Mouse (Mus musculus) embryonic facial prominence, embryonic 11.5 days (tissue): ENCODE measurements around the gene Arid3b. TPM values are rescaled to one million over a fixed set of nuclear protein-coding genes. Genes with fewer than 3 reads are reported as not detected.

Source experiments
- ATAC-seq: fragments of 200-750 bp; cut with Nextera tagmentation; replicated peaks from 2 replicates; pipeline ENCODE4 v1.8.0; 2017; ENCODE audit warnings: low read depth; ENCODE audit not compliant: insufficient number of reproducible peaks, low FRiP score, low TSS enrichment
- DNase-seq: peaks from one replicate; pipeline ENCODE4 v3.0.0-alpha.2; 2015; ENCODE audit warnings: low spot score
- H3K27ac ChIP-seq: fragments of 300-500 bp; sonication (generic); replicated peaks from 2 replicates; pipeline ENCODE4 v1.5.1; 2014; ENCODE audit warnings: mild to moderate bottlenecking, low read depth, low read length, control low read depth
- H3K27me3 ChIP-seq: fragments of 300-500 bp; sonication (generic); 2 replicates; pipeline ENCODE4 v1.6.1; 2014; ENCODE audit warnings: mild to moderate bottlenecking, low read length, moderate library complexity, mixed read lengths; ENCODE audit not compliant: control insufficient read depth, insufficient read depth
- H3K36me3 ChIP-seq: fragments of 300-500 bp; sonication (generic); replicated peaks from 2 replicates; pipeline ENCODE4 v1.6.1; 2014; ENCODE audit warnings: low read depth, mild to moderate bottlenecking, low read length, moderate library complexity, mixed read lengths; ENCODE audit not compliant: control insufficient read depth, insufficient read depth
- H3K4me1 ChIP-seq: fragments of 300-500 bp; sonication (generic); 2 replicates; pipeline ENCODE4 v1.6.1; 2014; ENCODE audit warnings: low read length, mixed read lengths; ENCODE audit not compliant: control insufficient read depth, insufficient read depth
- H3K4me2 ChIP-seq: fragments of 300-500 bp; sonication (generic); 2 replicates; pipeline ENCODE4 v1.6.1; 2014; ENCODE audit warnings: low read depth, mild to moderate bottlenecking, control low read depth, low read length, moderate library complexity
- H3K4me3 ChIP-seq: fragments of 300-500 bp; sonication (generic); 2 replicates; pipeline ENCODE4 v1.5.1; 2014; ENCODE audit warnings: low read depth, low read length, control low read depth
- H3K9ac ChIP-seq: fragments of 300-500 bp; sonication (generic); replicated peaks from 2 replicates; pipeline ENCODE4 v1.6.1; 2014; ENCODE audit warnings: mild to moderate bottlenecking, control low read depth, low read length
- H3K9me3 ChIP-seq: fragments of 300-500 bp; sonication (generic); replicated peaks from 2 replicates; pipeline ENCODE4 v1.6.1; 2016; ENCODE audit warnings: mild to moderate bottlenecking, low read length, inconsistent platforms, mixed read lengths; ENCODE audit not compliant: control insufficient read depth
- WGBS: fragments of 180-500 bp; shearing (Covaris S2); extraction: QIAGEN DNeasy Blood & Tissue Kit; methylation state at CpG from one replicate; pipeline ENCODE4 v1.1.7; 2014; 5-methylcytosine and 5-hydroxymethylcytosine counted together
- polyA plus RNA-seq: library from polyadenylated mRNA; unstranded; fragments of >200 nt; fragmentation: Nextera tagmentation; extraction: Ambion mirVana; gene quantifications from 2 replicates; pipeline ENCODE4 v1.2.1, GENCODE M21; 2014

Arid3b gene
- polyA plus RNA-seq, 1 experiment from 2014 or later = 23.2 TPM

- DNase-seq (no peak), ATAC-seq (no peak)
- H3K36me3 ChIP-seq = no peaks in the 10 kb centered on the region
- no peaks in the 10 kb centered on the region; the same call in 1 of the 2 replicates for H3K4me1 ChIP-seq
- H3K9ac ChIP-seq = no peak overlapping the region
- no peak overlapping the region for H3K4me2 ChIP-seq
- no peaks in the 10 kb centered on the region for H3K9me3 ChIP-seq
- no peaks in the 10 kb centered on the region for H3K27me3 ChIP-seq
- H3K27ac ChIP-seq = no peak overlapping the region
- H3K4me3 ChIP-seq = no peak overlapping the region
- 86% methylated on average over 2 of the region's 2 CpGs for WGBS
Measured at GRCm38 (mm10) chr9:57770836-57771235, 65.8 kb downstream of the Arid3b start.

GRCm38 (mm10) chr9:57770214-57770613 is 66.4 kb downstream of the Arid3b start:
- Histone ChIP-seq H3K4me3 (no peak overlapping the region), H3K4me1 (no peaks in the 10 kb centered on the region; the same call in 1 of the 2 replicates), H3K27me3 (no peaks in the 10 kb centered on the region), H3K9ac (no peak overlapping the region), H3K27ac (no peak overlapping the region), H3K9me3 (no peaks in the 10 kb centered on the region), H3K36me3 (no peaks in the 10 kb centered on the region), H3K4me2 (no peak overlapping the region)
- DNase-seq (no peak), ATAC-seq (no peak)
- 93% methylated on average over 1 of the region's 1 CpGs for WGBS

GRCm38 (mm10) chr9:57769539-57770069 is 67.0 kb downstream of the Arid3b start:
- no peaks in the 10 kb centered on the region for H3K27me3 ChIP-seq
- no peaks in the 10 kb centered on the region for H3K36me3 ChIP-seq
- WGBS = 54% methylated on average over 2 of the region's 2 CpGs
- no peaks in the 10 kb centered on the region for H3K9me3 ChIP-seq
- H3K9ac ChIP-seq = no peak overlapping the region
- ATAC-seq (no peak), DNase-seq (no peak)
- no peak overlapping the region for H3K4me3 ChIP-seq
- H3K4me1 ChIP-seq = no peaks in the 10 kb centered on the region; the same call in 1 of the 2 replicates
- H3K4me2 ChIP-seq = no peak overlapping the region
- no peak overlapping the region for H3K27ac ChIP-seq

GRCm38 (mm10) chr9:57767231-57767630 is 69.4 kb downstream of the Arid3b start:
- 92% methylated on average over 4 of the region's 4 CpGs for WGBS
- no peak for ATAC-seq
- no peak for DNase-seq
- Histone ChIP-seq H3K27ac (no peak overlapping the region), H3K4me3 (no peak overlapping the region), H3K4me2 (no peak overlapping the region), H3K4me1 (peaks cover 6% of the 10 kb centered on the region), H3K9ac (no peak overlapping the region), H3K9me3 (no peaks in the 10 kb centered on the region), H3K36me3 (no peaks in the 10 kb centered on the region), H3K27me3 (no peaks in the 10 kb centered on the region)

- Histone ChIP-seq H3K9me3 (no peaks in the 10 kb centered on the region), H3K27me3 (no peaks in the 10 kb centered on the region), H3K27ac (peak overlapping the region; percentile 97; the same call in 1 of the 2 replicates), H3K4me3 (no peak overlapping the region; the same call in 1 of the 2 replicates), H3K4me1 (peaks cover 6% of the 10 kb centered on the region), H3K36me3 (no peaks in the 10 kb centered on the region; the same call in 1 of the 2 replicates), H3K4me2 (peak overlapping the region; percentile 98), H3K9ac (peak overlapping the region; percentile 98)
- no peak for ATAC-seq
- WGBS = 48% methylated on average over 6 of the region's 6 CpGs
- DNase-seq = no peak
Measured at GRCm38 (mm10) chr9:57766431-57766830, 70.2 kb downstream of the Arid3b start.

- DNase-seq (peak; percentile 67), ATAC-seq (no peak; the same call in 1 of the 2 replicates)
- WGBS = under 1% methylated on average over 83 of the region's 93 CpGs
- Histone ChIP-seq H3K27ac (peak within 1 kb of the TSS; percentile 97), H3K27me3 (no peaks in the 10 kb centered on the region), H3K4me2 (peak within 1 kb of the TSS; percentile 98), H3K4me1 (peaks cover 6% of the 10 kb centered on the region), H3K4me3 (peak within 1 kb of the TSS; percentile 93), H3K9ac (peak within 1 kb of the TSS; percentile 98), H3K9me3 (no peaks in the 10 kb centered on the region), H3K36me3 (no peaks in the 10 kb centered on the region; the same call in 1 of the 2 replicates)
Measured at GRCm38 (mm10) chr9:57765364-57766351, 70.9 kb downstream of the Arid3b start, which contains the start of gene Clk3. Clk3 (minus strand) TSS chr9:57765860.

- ATAC-seq = peak; percentile 94
- H3K4me3 ChIP-seq = peak overlapping the region; percentile 93
Measured at GRCm38 (mm10) chr9:57764974-57765363, 71.6 kb downstream of the Arid3b start.

More at GRCm38 (mm10) chr9:57764974-57765363, 71.6 kb downstream of the Arid3b start:
- Histone ChIP-seq H3K27ac (peak overlapping the region; percentile 97), H3K36me3 (peaks cover 3% of the 10 kb centered on the region; the same call in 1 of the 2 replicates), H3K4me1 (peaks cover 6% of the 10 kb centered on the region), H3K9ac (peak overlapping the region; percentile 98), H3K4me2 (peak overlapping the region; percentile 98), H3K9me3 (no peaks in the 10 kb centered on the region), H3K27me3 (no peaks in the 10 kb centered on the region)
- peak; percentile 95 for DNase-seq
- 0% methylated on average over 37 of the region's 45 CpGs for WGBS
